Mouse (Mus musculus) cerebellum, postnatal 14 days (tissue): ENCODE results near the gene Itpk1.

ENCODE experiments used
- DNase-seq, 2 experiments: peaks; one replicate each; pipeline ENCODE4 v3.0.0; 2021; ENCODE audit warnings: mixed read lengths in 2 of 2

The Itpk1 gene

GRCm38 (mm10) chr12:102713153-102713865, 8.6 kb upstream of the Itpk1 start:
- DNase-seq: peak in 1 of 2 experiments; percentile 1

DNA sequence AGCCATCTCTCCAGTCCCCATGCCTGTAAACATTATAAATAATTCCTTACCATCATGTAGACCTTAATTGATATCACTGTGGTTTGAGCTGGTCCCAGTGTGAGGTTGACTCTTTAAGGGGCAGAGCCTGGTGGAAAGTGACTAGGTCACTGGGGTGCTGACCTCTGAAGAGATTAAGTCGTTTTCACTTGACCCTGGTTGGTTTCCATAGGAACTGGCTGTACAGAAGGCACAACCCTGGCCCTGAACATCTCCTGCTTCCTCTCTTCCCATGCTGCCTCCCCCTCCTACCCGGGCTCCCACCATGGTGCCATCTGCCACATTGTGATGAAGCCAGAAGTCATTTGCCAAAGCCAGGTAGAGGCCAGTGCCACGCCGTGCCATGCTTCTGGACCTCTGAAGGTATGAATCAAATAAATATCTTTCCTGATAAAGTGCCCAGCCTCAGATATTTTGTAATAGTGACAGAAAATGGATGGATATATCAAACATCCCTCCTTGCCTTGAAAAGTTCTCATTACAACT, 6.2 kb upstream of the Itpk1 start:
- DNase-seq: peak; percentile 70 to 83

DNA sequence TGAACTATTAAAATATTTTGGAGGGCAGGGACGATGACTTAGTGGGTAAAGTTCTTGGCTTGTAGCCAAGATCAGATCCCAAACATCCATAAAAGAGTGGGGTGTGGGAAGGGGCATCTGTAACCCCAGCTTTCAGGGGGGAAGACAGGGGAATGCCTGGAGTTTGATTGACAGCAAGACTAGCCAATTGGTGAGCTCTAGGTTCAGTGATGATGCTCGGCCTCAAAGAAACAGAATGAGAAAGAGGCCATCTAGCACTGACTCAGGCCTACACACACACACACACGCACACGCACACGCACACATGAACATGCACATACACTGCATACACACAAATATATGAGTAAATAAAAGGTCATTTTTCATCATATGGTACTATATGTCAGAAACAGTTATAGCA, 5.2 kb upstream of the Itpk1 start:
- DNase-seq: peak in 1 of 2 experiments; percentile 14

- peak in 1 of 2 experiments; percentile 14 for DNase-seq
Observed at GRCm38 (mm10) chr12:102708220-102708619, 3.5 kb upstream of the Itpk1 start.

- peak in 1 of 2 experiments; percentile 2 for DNase-seq
Observed at GRCm38 (mm10) chr12:102706833-102707463, 2.2 kb upstream of the Itpk1 start.

DNA sequence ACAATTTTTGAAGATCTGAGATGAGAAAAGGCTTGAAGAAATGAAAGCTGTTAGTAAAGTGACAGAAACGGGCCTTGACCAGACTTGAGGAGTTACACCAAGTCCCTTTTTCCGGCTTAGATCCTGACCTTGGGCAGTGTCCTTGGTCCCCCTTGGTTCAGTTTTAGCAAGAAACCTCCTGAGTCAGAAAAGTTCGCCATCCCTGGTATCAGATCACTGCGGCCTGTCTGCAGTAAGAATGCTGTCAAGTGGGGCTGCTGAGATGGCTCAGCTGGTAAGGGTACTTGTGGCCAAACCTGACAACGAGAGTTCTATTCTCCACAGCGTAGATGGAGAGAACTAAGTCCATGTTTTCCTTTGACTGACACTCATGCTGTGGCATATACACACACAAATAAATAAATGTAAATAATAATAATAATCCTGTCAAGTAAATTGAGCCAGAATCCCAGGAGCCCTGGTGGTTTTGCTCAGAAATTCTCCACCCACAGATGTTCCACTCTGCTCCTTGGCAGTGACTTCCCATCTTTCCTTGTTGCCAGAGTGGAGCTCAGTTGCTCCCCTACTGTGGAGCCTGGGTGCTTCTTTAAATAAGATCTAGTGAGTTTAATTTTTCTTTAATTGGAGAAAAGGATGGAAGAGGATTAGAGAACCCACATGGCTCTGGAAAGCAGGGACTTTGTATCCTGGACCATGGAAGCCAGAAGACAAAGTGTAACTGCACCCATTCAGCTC, 1.3 kb upstream of the Itpk1 start:
- no peak for DNase-seq

DNA sequence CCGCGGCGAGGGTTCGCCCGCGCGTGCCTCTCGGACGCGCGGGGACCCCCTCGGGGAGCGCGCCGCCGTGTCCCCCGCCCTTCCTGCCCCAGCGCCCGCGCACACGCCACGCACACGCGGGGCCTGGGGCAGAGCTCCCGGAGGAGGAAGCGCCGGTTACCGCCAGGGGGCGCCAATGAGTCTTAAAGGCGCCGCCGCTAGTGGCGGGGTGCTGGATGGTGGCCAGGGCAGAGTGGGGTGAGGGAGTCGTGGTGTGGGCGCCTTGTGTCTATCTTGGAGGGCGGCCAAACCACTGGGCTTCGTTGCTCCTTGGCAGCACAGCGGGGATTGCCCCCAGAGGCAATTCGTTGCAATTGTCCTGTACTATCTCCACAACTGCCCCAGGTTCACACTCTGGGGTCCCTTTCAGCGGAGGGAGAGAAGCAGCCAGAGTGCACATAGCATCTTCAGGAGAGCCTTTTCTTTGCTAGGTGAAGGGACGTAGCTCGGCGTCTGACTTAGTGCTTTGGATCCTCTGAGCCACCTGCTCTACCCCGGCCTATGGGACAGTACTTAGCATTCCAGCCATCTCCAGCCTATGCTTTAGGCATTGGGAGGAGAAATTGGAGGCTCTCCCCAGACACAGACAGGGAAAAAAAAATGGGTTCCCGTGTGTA, 614 bp upstream of the Itpk1 start:
- peak; percentile 95 to 98 for DNase-seq

GRCm38 (mm10) chr12:102703921-102704408, 765 bp downstream of the Itpk1 start:
- peak in 1 of 2 experiments; percentile 48 for DNase-seq

DNA sequence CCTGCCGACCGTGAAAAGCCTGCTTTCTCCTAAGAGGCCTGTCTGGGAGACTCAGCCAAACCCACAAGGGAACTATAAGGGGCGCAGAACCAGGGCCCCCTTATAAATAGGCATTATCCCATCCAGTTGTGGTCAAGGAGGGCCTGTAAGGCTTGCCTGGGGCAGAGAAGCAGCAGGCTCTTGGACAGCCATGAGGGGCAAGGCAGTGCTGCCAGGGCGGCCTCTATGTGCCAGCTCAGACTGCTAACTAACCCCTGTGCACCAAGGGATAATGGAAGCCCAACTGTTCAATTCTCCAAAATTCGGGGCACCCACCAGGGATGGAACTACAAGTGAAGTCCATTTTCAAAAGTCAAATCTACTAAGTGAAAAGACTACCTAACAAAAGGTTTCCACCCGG, 1.3 kb downstream of the Itpk1 start:
- DNase-seq: peak in 1 of 2 experiments; percentile 59

DNA sequence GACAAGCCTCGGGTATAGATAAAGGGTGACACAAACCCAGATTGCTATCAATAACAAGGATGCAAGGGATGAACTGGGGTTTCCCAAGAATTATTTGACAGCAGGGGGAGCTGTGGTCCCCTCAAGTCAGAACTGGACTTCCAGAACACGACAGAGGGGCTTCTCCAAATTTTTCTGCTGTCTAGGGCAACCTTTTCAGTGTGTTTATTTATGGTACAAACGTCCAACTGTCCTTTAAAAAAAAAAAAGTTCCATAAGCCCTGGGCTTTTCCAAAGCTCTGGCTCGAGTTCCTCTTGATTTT, 1.7 kb downstream of the Itpk1 start:
- peak; percentile 71 to 75 for DNase-seq

DNA sequence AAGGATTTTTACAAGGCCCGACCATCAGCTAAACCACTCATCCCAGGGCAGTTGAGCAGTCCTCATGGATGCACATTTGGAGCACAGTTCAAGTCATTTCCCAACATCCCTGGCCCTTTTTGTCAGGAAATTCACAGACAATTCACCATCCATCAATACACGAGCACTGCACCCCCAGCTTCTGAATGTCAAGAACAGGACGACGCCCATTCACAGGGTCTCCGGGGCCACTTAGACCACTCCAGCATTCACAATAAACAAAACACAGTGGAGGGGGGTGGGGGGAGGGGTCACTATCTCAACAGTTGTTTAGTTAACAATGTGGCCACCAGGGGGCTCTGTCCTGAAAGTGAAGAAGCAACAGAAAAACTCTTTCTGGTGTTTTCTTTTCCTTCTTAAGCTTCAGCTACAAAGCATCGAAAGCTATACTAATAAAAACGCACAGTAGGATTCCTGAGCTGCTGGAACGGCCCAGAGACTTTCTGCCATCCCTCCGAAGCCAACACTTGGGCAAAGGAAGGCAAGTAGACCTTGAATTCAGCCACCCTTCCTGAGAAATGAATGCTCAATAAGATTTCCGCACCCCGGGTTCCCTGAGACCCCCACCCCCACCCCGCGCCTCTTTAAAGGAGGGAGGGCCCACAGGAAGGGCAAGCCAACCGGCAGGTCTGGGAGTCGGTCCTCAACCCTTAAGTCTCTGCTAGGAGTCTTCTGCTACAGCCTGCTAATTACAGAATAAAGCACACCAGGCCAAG, 2.2 kb downstream of the Itpk1 start:
- DNase-seq: peak; percentile 91 to 97

DNA sequence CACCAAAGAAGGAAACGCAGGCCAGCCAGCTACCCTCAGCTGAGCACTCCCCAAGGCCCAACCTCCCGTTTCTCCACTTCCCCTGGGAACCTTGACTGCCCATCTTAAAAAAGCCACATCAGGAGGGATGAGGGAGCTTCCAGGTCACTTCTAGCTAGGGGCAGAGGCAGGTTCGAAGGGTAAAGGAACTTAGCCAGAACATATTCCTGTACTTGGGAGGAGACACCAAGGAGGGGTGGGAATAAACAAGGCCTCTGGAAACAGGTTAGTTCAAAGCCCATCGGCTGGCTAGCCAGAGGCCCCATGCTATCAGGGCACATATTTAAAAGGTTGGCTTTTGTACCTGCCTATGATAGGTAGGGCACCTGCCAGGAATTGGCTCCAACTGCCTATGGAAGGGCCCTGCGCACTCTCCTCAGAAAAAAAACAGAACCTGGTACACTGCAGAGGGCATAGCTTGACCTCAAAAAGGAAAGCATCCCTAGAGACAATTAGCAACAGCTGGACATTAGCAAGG, 3.0 kb downstream of the Itpk1 start:
- no peak for DNase-seq

- DNase-seq: no peak
Observed at GRCm38 (mm10) chr12:102700453-102700852, 4.3 kb downstream of the Itpk1 start.

DNA sequence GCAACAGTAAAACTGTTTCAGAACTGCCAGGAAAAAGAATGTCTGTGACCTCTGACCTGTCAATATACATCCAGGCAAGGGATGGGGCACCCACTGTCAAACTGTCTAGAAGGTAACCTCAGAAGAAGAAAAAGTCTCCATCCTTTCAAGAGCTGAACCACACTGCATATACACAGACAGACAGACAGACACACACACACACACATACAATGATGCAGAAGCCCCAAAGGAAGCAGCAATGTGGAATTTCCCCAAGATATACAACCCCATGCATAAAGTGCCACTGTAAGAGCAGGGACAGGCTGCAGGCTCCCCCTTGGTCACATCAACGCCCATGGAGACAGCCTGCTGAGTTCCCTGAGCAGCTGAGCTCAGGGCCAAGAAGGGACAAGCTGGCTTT, 5.6 kb downstream of the Itpk1 start:
- DNase-seq: no peak

- no peak for DNase-seq
Observed at GRCm38 (mm10) chr12:102698089-102698684, 6.5 kb downstream of the Itpk1 start.

- no peak for DNase-seq
Observed at GRCm38 (mm10) chr12:102697381-102697780, 7.3 kb downstream of the Itpk1 start.

DNA sequence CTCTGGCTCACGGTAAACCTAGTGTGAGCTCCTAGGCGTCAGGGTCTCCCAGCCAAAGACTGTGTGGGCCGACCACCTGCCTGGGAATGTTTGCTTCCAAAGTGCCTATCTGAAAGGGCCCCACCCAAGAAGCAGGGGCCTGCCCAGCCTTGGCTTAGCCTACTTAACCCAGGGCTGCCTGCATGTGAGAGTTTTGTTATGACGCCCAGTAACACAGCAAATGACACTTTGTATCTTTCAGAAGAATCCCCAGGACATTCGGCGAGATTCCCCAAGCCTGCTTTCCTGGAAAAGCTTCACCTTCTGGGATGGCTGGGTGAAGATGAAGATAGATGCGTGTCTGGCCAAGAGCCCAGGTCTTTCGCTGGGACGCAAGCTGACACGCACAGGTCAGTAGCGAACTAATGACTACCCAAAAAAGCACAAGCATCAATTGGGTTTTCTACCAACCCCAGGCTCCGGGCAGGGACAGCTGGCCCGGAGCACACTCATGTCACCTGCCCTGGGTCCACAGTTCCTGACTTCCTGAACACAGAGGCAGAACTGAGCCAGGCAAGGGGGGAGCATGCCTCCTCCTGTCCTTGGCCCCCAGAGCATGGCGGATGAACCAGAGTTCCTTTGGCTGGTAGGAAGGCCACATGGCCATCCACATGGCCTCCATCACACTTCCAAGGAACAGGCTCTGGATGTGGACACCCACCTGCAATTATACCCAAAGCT, 7.9 kb downstream of the Itpk1 start:
- peak; percentile 23 to 31 for DNase-seq

GRCm38 (mm10) chr12:102695369-102696239, 9.1 kb downstream of the Itpk1 start:
- DNase-seq: peak; percentile 35 to 38

- DNase-seq: peak in 1 of 2 experiments; percentile 62
Observed at GRCm38 (mm10) chr12:102691761-102692160, 13.0 kb downstream of the Itpk1 start.

GRCm38 (mm10) chr12:102691180-102691579, 13.6 kb downstream of the Itpk1 start:
- peak in 1 of 2 experiments; percentile 33 for DNase-seq
